Mouse (Mus musculus) bone marrow macrophage, adult 2 months (primary cell): ENCODE measurements around the gene Dyrk1a.

Source experiments
- CTCF ChIP-seq: IDR thresholded peaks from 2 replicates; pipeline ENCODE4 v1.5.1; 2012; ENCODE audit warnings: low read depth, mild to moderate bottlenecking, low read length, moderate library complexity
- POLR2A ChIP-seq: IDR thresholded peaks from 2 replicates; pipeline ENCODE4 v1.6.1; 2012; ENCODE audit warnings: mild to moderate bottlenecking, low read depth, low read length, borderline replicate concordance

DNA sequence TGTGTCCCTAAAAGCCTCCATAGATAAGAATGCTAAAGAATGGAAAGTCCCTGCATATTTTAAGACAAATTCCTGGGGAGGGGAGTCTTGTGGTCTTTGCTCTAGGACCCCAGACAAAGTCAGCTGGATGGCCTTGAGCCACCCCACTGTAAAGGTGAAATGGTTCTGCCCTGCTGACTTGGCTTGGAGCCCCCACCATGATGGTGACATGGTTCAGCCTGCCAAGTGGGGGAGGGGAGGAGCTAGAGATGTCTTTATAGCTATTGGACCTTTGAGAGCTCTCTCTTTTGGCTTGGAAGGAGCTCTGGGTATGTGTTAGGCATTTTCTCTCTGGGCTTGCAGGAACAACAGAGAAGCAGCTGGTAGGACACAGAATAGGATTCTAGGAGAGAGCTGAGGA is 17.9 kb upstream of the Dyrk1a start:
- TF ChIP-seq POLR2A (no peak), CTCF (no peak)
